Mouse (Mus musculus) MEL (cell line): ENCODE results near the gene Erg.

Experiments used
- BHLHE40 ChIP-seq: IDR thresholded peaks from 2 replicates; pipeline ENCODE4 v1.6.1; 2012; ENCODE audit warnings: low read depth, mild to moderate bottlenecking, inconsistent platforms, low read length, improper control_type of control experiment, borderline replicate concordance
- CTCF ChIP-seq, 3 experiments: IDR thresholded peaks in 2 of 3; conservative IDR thresholded peaks in 1 of 3; 2 replicates each; pipeline ENCODE4 v1.5.1; 2011 to 2012; ENCODE audit warnings: low read length in 3 of 3, low read depth in 2 of 3, mild to moderate bottlenecking in 2 of 3, improper control_type of control experiment in 1 of 3, inconsistent platforms in 1 of 3, mixed read lengths in 1 of 3, moderate library complexity in 1 of 3; ENCODE audit not compliant: control insufficient read depth in 1 of 3, insufficient read depth in 1 of 3, poor library complexity in 1 of 3, severe bottlenecking in 1 of 3
- EP300 ChIP-seq, 2 experiments: IDR thresholded peaks; 2 replicates each; pipeline ENCODE4 v1.6.1; 2011; ENCODE audit warnings: improper control_type of control experiment in 2 of 2, low read length in 2 of 2, low read depth in 1 of 2, mild to moderate bottlenecking in 1 of 2
- MAFK ChIP-seq: IDR thresholded peaks from 2 replicates; pipeline ENCODE4 v1.6.1; 2011; ENCODE audit warnings: low read depth, mild to moderate bottlenecking, low read length, improper control_type of control experiment, borderline replicate concordance
- MXI1 ChIP-seq: IDR thresholded peaks from 2 replicates; pipeline ENCODE4 v1.6.1; 2011; ENCODE audit warnings: mild to moderate bottlenecking, low read depth, low read length, improper control_type of control experiment
- POLR2A ChIP-seq, 2 experiments: IDR thresholded peaks; 2 replicates each; pipeline ENCODE4 v1.6.1; 2011 to 2012; ENCODE audit warnings: low read length in 2 of 2, mild to moderate bottlenecking in 2 of 2, control low read depth in 1 of 2, improper control_type of control experiment in 1 of 2, low read depth in 1 of 2, moderate library complexity in 1 of 2; ENCODE audit not compliant: control insufficient read depth in 1 of 2, insufficient read depth in 1 of 2, poor library complexity in 1 of 2
- POLR2AphosphoS2 ChIP-seq: IDR thresholded peaks from 2 replicates; pipeline ENCODE4 v1.6.1; 2011; ENCODE audit warnings: low read length, improper control_type of control experiment
- RAD21 ChIP-seq: IDR thresholded peaks from 2 replicates; pipeline ENCODE4 v1.6.1; 2011; ENCODE audit warnings: mild to moderate bottlenecking, low read depth, low read length, improper control_type of control experiment

GRCm38 (mm10) chr16:95586726-95587125 is 333 bp upstream of the Erg start:
- TF ChIP-seq CTCF (IDR thresholded peaks at IDR 0.05 in 2 of 3, conservative IDR thresholded peaks at IDR 0.05 in 1 of 3; ENCODE audit: control insufficient read depth in 1 of 3, insufficient read depth in 1 of 3, low read depth in 2 of 3, low read length in 3 of 3, poor library complexity in 1 of 3, severe bottlenecking in 1 of 3): no peak
- TF ChIP-seq EP300 (IDR thresholded peaks at IDR 0.05; ENCODE audit: low read depth in 1 of 2, low read length in 2 of 2): no peak
- no peak for TF ChIP-seq RAD21
- TF ChIP-seq MXI1: no peak
- no peak for TF ChIP-seq MAFK
- no peak for TF ChIP-seq POLR2AphosphoS2
- no peak for TF ChIP-seq BHLHE40
- TF ChIP-seq POLR2A (IDR thresholded peaks at IDR 0.05; ENCODE audit: control insufficient read depth in 1 of 2, insufficient read depth in 1 of 2, low read depth in 1 of 2, low read length in 2 of 2, poor library complexity in 1 of 2): no peak
